19 mouse cellular contexts compared by ENCODE assay signal in the genomic region with DNA sequence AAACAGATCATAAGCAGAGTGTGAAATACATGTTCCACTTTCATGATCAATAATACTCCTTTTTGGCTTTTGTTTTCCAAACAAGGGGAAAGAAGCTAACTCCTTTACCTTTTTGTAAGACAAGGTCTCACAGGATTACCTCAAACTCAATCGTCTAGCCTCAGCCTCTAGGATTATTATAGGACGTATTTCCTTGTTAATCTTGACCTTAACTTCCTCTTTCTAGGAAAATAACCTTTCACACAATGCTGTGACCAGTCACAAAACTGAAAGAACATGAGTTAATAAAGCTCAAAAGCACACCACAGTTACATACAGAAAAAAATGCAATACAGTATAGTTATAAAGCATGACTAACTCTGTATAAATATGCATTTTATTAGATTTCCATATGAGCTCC.
DNase-seq lines count a peak whose midpoint lies in the region; ATAC-seq and TF ChIP-seq lines count a peak whose summit lies in the region.
"Had no signal": no experiment of that assay in that cellular context is flagged by ENCODE, and none has a peak within 500 bp of the region (broad histone marks: within the 10 kb centered on the region; RNA-seq: fewer than 3 reads in every experiment).

No protein-coding gene starts in this region.

- peak; percentile 3 for DNase-seq in liver, adult 2 months (ENCODE audit: extremely low read depth, low read depth, low spot score)
- no peak for DNase-seq in liver, embryonic 11.5 days (ENCODE audit: low spot score)
- DNase-seq in lung, postnatal 36 days: no peak
- no peak for DNase-seq in left cerebral cortex, postnatal 10 days (ENCODE audit: extremely low spot score in 1 of 2, low spot score in 2 of 2)
- no peak for DNase-seq in urinary bladder, adult 2 months (ENCODE audit: low spot score)
- DNase-seq: adrenal gland, adult 8-10 months; adrenal gland, postnatal 14 days; adrenal gland, postnatal 36 days; cerebellum, adult 11-12 months; cerebellum, adult 2 months; cerebellum, adult 9-10 months; forebrain, postnatal 0 days had no signal

- no peak overlapping the region for H3K27ac ChIP-seq in liver, adult 2 months (replicated peaks; ENCODE audit: insufficient read depth, low read depth, low read length)
- H3K27ac ChIP-seq in liver, embryonic 11.5 days (ENCODE audit: low read depth, low read length): no peak overlapping the region
- H3K27ac ChIP-seq: embryonic facial prominence, embryonic 10.5 days; embryonic facial prominence, embryonic 12.5 days; forebrain, embryonic 13.5 days had no signal

- no peaks in the 10 kb centered on the region for H3K4me1 ChIP-seq in liver, adult 2 months (ENCODE audit: control insufficient read depth, insufficient read depth, low read length)
- no peaks in the 10 kb centered on the region for H3K4me1 ChIP-seq in liver, embryonic 11.5 days (replicated peaks; ENCODE audit: control insufficient read depth, insufficient read depth, low read length)
- H3K4me1 ChIP-seq: embryonic facial prominence, embryonic 10.5 days; embryonic facial prominence, embryonic 12.5 days; forebrain, embryonic 13.5 days had no signal

- intact Hi-C loops in left cerebral cortex, postnatal 10 days (cut with DNase I): no loop called here

- TF ChIP-seq CTCF in liver, adult 2 months (IDR thresholded peaks at IDR 0.05; ENCODE audit: low read depth, low read length): no peak

- no peaks in the 10 kb centered on the region for H3K79me2 ChIP-seq in liver, adult 2 months (ENCODE audit: control insufficient read depth, insufficient read depth, low read length)

- no peak for TF ChIP-seq POLR2A in liver, adult 2 months (IDR thresholded peaks at IDR 0.05; ENCODE audit: extremely low read depth, insufficient read depth, low read length)

- H3K9ac ChIP-seq in liver, adult 2 months (ENCODE audit: low read depth, low read length): no peak overlapping the region
- H3K9ac ChIP-seq in liver, embryonic 11.5 days (ENCODE audit: low read depth, low read length): no peak overlapping the region
- H3K9ac ChIP-seq: embryonic facial prominence, embryonic 12.5 days; forebrain, embryonic 13.5 days; forebrain, postnatal 0 days had no signal

- H3K9me3 ChIP-seq in liver, embryonic 11.5 days (ENCODE audit: control insufficient read depth, low read length): no peaks in the 10 kb centered on the region
- H3K9me3 ChIP-seq: embryonic facial prominence, embryonic 10.5 days; embryonic facial prominence, embryonic 12.5 days; forebrain, embryonic 13.5 days had no signal

- H3K4me3 ChIP-seq in liver, adult 2 months (ENCODE audit: insufficient read depth, low read depth, low read length): no peak overlapping the region
- H3K4me3 ChIP-seq in liver, embryonic 11.5 days (ENCODE audit: low read depth, low read length): no peak overlapping the region
- H3K4me3 ChIP-seq: embryonic facial prominence, embryonic 10.5 days; embryonic facial prominence, embryonic 12.5 days; forebrain, embryonic 13.5 days had no signal

- WGBS in liver, adult 2 months: 70% methylated on average over 2 of the region's 2 CpGs
- WGBS in liver, embryonic 11.5 days: 45% methylated on average over 2 of the region's 2 CpGs

- ATAC-seq in liver, embryonic 11.5 days (replicated peaks; ENCODE audit: low FRiP score): no peak
- peak; percentile 36; the same call in 1 of the 2 replicates for ATAC-seq in common myeloid progenitor, adult 5-6 weeks (replicated peaks; ENCODE audit: low read depth, poor library complexity, severe bottlenecking)
- peak; percentile 22 to 53; a peak in 1 of 4 replicates for ATAC-seq in hematopoietic stem cell, adult 5-6 weeks (replicated peaks in 1 of 2; ENCODE audit: insufficient read depth in 1 of 2, low FRiP score in 2 of 2, low TSS enrichment in 1 of 2, low read depth in 1 of 2, poor library complexity in 2 of 2, severe bottlenecking in 2 of 2)
- ATAC-seq: activated CD4-positive, CD25-positive, alpha-beta regulatory T cell, adult 4 months; forebrain, embryonic 13.5 days; forebrain, postnatal 0 days; Patski had no signal

- H3K27me3 ChIP-seq in liver, adult 2 months (ENCODE audit: control insufficient read depth, insufficient read depth, low read length): no peaks in the 10 kb centered on the region
- no peaks in the 10 kb centered on the region for H3K27me3 ChIP-seq in liver, embryonic 11.5 days (replicated peaks; ENCODE audit: control insufficient read depth, insufficient read depth, low read length)
- H3K27me3 ChIP-seq: embryonic facial prominence, embryonic 12.5 days; forebrain, embryonic 13.5 days; Patski had no signal

- H3K36me3 ChIP-seq in liver, adult 2 months (ENCODE audit: control insufficient read depth, insufficient read depth, low read length): no peaks in the 10 kb centered on the region
- H3K36me3 ChIP-seq in liver, embryonic 11.5 days (ENCODE audit: control insufficient read depth, insufficient read depth, low read length): no peaks in the 10 kb centered on the region
- H3K36me3 ChIP-seq: embryonic facial prominence, embryonic 12.5 days had no signal

- H3K4me2 ChIP-seq in liver, embryonic 11.5 days: no peak overlapping the region
- H3K4me2 ChIP-seq: embryonic facial prominence, embryonic 12.5 days; forebrain, embryonic 13.5 days had no signal
